Mouse (Mus musculus): Measurements from ENCODE around the gene Igsf8. TPM values are rescaled to one million over a fixed set of nuclear protein-coding genes. Genes with fewer than 3 reads are reported as not detected.
A peak's percentile ranks its signal among the peaks of the same experiment; 100 is the strongest.

Gene Igsf8
- total RNA-seq, 2 experiments from 2014 or later, result 15.4 to 19.1 TPM

DNA sequence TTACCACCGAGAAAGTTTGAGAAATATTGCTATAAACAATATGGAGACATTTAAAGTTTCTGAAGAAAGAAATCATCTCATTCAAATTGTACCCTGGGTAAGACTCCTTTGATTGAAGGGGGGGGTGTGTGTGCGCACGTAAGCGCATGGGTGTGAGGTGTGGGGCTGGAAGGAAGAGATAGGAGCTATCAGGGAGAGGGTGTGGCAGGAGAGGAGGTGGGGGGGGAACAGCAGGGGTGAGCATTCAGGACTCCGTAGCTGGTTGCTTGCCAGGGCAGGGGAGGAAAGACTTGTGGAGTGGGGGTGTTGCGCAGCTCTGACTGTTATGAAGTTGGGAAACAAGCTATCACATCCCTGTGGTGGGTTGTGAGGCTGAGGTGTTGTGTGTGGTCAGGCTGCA is 43.0 kb downstream of the Igsf8 start:
- DNase-seq, result no peak

DNA sequence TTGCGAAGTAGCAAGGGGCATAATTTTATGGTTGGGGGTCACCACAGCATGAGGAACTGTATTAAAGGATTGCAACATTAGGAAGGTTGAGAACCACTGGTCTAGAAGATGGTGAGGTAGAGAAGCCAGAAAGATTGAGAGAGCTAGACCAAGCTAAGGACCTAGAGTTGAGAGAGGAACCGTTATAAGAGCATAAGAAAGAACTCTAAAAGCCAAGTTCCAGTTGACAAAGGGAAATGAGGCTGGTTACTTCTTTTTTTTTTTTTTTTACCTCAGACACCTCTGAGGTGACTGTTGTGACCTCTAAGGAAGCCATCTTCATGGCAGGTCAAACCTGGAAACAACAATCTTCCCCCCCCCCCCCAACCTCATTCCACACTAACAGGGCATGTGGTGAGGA is 43.7 kb downstream of the Igsf8 start:
- DNase-seq, result no peak

DNA sequence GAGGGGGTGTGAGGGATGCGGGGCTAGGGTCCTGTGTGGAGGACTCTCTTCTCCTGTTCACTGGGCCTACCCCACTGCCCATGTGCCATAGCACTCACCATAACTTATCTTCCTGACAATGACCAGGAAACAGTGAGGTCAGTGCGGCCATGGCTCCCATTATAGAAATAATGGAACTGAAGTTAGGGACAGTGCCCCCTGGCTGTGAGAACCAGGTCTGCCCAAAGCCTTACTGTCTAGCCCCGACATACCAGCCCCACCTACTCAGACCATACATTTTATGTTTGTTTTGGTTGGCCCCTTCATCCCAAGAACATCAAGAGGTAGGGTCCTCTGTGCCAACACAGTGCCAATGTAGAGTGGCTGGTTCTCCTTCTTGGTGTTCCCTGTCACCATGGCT is 44.2 kb downstream of the Igsf8 start:
- DNase-seq, result no peak

DNA sequence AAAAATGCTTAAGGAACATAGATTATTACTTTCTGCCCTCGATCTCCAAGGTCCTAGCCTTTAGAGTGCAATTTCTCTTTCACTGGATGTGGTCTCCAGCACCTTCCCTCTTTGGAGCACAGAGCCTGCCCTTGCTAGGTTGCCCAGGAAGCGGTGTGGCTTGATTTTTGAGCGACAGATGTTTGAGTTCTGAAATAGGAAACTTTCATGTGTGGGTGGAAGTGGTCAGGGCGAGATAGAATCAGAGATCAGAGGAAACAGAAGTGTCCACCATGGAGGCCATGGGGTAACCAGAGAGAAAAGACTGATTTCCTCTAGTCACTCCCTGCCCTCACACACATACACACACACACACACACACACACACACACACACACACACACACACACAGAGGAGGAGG is 44.8 kb downstream of the Igsf8 start:
- no peak for DNase-seq

DNA sequence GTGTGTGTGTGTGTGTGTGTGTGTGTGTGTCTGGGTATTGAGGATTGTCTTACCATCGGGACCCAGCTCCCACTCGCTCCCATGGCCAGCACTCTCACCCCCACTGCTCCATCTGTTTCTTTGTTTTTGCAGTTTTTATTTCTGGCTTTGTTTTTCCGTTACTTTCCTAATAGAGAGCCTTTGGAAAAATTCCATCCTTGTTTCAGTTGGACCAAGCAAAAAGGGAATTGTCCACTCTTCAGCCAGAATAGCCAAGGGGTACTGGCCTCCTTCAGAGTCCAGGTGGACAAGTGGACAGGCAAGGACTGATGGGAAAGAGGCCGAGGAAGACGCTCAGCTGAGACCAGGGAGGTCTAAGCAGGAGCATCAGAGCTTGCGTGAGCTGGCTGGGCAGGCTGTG is 45.4 kb downstream of the Igsf8 start:
- DNase-seq, result no peak

DNA sequence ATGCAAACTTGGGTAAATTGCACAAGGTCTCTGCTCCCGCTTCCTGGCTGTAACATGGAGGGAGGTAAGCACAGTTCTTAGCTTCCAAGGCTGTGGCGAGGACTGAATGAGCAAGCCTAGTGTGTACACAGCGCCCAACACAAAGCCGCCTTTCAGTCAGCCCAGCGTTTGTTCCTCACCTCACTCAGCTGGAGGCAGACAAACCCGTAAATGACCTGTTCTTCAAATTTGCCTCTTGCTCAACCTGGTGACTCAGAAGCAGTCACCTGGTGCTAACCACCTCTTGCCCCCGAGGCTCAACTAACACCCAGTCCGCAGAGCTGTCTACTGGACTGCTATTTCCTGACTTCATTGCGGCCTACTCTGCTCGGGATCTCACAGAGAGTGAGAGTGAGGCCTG is 46.5 kb downstream of the Igsf8 start:
- no peak for DNase-seq

DNA sequence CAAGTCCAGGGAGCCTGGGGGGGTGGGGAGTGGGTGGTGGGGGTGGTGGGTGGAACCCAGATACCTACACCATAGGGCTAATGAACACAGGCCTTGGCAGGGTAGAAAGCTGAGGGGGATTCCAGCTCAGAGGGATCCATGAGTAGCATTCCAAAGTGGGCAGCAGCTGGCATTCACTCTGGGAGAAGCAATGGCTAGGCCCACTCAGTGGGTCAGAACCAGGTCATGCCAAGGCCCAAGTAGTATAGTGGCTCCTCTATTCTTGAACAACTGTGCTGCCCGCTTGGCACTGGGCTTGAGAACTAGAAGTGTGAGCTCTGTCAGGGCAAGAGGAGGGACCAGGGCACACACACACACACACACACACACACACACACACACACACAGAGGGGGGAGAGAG is 47.0 kb downstream of the Igsf8 start:
- DNase-seq, result no peak

DNA sequence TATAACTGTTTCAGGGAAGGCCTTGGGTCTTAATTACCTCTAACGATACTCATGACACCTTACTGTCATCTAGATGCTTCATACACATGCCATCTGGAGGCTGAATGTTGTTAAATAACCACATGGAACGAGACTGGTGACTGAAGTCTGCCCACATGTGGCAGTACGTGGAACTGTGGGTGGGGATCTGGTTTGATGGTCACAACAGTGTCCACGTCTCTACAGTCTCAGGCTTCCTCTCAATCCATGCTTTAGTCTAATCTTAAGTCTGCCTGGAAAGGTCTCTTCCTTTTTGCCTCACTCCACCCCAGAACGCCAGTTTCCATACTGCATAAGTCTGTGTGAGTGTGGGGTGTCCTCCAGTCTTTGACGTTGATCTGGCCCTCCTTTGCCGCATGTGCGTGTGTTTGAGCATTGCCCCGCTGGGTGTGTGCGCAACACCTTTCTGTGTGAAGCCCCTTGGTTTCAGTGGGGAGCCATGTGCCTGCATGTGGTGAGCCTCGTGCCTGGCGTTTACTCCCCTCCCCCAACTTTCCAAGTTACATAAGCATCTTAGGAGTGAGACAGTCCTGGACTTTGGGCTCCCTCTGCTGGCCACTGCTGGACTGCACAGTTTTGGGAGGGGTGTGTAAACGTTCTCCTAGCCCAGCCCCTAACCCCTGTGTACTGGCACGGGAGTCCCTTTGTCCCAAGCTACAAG is 48.4 kb downstream of the Igsf8 start:
- peak; percentile 93 for DNase-seq

DNA sequence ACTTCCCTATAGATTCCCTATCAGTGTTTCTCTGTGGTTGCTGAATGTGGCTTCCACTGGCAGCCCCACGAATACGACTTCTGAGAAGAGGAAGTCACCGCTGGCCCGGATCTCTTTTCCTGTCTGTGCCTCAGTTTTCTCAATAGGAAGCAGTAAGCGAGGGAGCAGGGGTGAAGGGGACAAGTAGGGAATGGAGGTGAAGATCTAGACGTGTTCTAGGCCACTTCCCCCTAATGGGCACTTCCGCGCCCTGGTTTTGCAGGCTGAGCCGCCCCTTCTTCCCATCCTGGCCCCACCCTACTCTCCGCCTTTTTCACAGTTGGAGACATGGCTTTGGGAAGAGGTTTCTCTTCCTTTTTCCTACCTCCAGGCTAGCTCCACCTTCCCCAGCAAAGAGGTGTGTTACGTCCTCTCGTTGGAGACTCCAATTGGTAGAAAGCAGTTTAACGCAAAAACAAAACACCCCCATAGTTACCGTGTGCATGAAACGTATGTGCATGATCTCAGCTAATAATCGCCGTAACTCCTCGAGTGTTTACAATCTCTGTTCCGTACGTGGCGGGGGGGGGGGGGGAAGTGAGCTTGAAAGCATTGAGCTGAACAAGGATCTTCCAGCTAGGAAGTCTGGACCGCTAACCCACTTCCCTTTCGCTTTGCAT is 49.9 kb downstream of the Igsf8 start:
- no peak for DNase-seq

DNA sequence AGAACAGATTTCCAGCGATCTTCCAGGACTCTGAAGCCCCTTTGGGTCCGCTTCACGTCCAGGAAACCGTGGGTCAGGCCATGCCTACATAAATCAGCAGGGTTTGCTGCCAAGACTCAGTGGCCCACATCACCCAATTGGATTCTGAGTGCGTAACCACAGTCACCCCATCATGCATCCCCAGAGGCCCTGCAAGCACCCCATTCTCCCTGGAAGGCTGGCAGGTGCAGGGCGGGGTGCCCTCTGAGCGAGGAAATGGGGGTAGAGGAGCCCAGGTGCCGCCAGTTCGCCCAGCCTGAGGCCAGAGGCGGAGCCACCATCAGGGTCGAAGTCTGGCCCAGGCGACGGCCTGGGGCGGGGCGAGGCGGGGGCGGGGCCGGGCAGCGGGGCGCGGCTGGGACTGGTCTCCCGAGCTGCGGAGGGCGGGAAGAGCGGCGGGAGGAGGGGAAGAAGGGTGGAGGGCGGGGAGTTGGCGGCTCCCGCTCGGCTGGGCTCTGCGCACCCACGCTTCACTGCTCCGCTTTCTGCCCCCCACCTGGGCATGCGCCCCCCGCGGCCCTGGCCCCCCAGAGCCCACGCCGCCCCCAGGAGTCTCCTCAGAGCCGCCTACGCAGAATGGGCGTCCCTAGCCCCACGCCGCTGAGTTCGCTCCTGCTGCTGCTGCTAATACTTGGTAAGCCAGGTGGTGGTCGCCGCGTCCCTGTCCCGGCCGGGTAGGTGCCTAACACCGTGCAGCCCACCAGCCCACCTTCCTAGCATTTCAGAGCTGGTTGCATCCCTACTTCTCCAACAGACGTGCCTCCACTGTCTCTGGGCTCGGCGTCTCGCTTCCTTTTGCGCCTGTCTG is 50.7 kb downstream of the Igsf8 start:
- peak; percentile 89 for DNase-seq

DNA sequence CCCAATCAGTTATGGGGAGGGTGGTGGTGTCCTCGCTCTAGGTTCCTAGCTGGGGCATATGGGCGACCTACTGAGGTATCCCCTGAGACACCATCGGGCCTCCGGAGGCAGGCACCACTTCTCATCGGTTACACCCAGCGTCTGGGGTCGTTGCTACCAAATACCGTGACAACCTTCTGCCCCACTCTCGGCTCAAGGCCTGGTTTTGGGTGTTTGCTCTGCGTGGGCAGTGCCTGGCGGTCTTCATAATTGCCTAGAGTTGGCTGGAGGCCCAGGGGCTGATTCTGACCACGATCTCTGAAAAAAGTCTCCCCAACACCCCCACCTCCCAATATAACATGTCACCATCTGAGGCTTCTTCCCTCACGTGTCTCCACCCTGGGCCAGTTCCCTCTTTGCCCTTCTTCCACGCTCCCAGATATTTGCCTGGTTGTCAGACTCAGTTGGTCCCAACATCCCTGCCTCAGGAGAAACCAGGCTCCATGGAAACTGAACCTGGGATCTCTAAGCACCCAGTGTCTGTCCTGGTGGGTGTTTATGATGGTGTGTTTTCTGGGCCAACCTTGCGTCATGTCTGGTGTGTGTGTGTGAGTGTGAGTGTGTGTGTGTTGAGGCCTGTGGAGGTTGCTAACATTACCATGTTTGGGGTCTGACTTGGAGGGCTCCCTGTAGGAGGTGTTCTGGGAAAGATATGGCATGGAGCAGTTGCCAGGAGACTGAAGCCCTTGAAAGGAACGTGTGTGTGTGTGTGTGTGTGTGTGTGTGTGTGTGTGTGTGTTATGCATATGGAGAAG is 51.5 kb downstream of the Igsf8 start:
- no peak for DNase-seq

DNA sequence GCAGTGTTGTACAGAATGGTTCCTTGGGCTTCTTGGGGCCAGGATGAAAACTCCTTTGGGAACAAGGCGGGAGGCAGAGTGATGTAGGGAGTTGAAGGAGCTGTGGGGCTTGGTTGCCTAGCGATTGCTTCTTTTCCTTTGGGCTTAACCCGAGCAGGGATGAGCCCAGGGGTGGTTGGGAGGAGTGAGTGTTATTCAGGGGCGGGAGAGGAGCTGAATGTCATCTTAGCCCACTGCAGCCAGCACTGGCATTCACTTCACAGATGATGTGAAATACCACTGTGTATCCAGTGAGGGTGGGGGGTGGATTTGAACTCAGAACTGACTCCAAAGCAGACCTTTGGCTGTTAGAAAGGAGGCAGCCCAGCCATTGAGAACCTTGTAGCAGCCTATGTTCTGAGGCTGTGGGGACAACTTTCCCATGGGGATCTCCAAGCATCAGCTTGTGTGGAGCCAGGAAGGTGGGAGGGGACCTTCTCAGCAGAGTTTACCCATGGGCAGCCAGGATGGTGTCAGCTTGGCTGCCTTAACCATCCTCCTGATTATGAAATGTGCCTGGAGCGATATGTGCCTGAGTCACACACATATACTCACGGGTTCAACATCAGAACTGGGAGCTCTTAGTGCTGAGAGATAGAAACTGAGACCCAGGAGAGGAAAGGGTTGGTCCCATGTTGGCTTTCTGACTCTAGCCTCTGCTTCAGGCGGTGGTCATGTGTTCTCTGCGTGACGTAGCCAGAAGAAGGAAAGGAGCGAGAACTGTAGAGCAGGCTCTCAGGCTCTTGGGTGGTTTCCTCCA is 52.4 kb downstream of the Igsf8 start:
- DNase-seq, result no peak

DNA sequence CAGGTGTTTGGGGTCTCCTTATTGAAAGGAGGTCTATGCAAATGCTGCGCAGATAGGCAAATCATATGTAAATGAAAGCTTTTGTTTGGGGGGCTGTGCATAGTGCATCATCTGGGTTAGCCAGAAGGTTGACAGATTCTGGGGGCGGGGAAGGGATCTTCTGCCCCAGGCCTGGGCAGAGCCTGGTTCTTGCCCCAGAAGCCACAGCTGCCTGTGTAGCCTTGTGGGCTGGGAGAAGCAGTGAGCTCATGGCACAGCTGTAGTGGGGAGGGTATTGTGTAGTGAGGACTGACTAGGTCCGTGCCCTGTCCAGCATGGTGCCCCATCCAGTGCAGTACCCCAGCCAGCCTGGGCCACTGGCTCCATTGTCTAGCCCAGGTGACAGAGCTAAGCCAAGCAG is 53.5 kb downstream of the Igsf8 start:
- DNase-seq, result no peak

DNA sequence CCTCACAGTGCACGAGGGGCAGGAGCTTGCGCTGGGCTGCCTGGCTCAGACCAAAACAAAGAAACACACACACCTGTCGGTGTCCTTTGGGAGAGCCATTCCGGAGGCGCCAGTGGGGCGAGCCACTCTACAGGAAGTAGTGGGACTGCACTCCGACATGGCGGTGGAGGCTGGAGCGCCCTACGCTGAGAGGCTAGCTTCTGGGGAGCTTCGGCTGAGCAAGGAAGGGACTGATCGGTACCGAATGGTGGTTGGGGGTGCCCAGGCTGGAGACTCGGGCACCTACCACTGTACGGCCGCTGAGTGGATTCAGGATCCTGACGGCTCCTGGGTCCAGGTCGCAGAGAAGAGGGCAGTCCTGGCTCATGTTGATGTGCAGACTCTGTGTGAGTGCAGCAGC is 56.0 kb downstream of the Igsf8 start:
- DNase-seq, result no peak

DNA sequence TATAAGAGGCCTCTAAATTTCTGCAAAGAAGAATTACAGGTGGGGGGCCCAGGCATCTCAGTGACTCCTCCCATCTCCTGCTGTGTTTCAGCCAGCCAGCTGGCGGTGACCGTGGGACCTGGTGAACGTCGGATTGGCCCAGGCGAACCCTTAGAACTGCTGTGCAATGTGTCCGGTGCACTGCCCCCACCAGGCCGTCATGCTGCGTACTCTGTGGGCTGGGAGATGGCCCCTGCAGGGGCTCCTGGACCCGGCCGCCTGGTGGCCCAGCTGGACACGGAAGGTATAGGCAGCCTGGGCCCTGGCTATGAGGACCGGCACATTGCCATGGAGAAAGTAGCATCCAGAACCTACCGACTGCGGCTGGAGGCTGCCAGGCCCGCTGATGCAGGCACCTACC is 56.5 kb downstream of the Igsf8 start:
- no peak for DNase-seq

DNA sequence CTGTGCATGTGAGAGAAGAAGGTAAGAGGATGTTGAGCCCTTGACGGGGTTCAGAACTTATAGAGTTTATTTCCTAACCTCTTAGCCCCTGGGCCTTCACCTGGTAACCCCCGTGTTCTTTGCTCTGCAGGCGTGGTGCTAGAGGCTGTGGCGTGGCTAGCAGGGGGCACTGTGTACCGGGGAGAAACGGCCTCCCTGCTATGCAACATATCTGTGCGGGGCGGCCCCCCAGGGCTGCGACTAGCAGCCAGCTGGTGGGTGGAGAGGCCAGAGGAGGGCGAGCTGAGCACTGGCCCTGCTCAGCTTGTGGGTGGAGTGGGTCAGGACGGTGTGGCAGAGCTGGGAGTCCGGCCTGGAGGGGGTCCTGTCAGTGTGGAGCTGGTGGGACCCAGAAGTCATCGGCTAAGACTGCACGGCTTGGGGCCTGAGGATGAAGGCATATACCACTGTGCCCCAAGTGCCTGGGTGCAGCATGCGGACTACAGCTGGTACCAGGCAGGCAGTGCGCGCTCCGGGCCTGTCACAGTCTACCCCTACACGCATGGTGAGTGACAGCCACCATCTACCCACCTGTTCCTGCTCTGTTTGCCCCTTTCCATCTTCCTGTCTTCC is 57.1 kb downstream of the Igsf8 start:
- DNase-seq, result peak; percentile 10

DNA sequence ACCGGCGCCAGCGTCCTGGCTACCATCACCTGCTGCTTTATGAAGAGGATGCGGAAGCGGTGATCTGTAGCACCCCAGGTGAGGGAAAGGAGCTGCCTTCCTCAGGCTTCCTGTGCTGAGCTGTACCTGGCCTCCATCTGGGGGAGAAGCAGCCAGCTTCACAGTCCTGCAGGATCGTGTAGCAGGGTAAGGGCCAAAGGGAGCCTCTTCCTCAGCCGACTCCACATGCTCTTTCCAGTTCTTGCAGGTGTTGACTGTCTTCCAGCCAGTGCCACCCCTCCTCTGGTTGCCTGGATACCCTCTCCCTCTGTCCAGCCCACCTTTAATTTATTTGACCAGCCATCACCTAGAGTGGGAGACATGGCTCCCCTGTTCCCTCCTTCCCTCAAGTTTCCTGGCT is 57.9 kb downstream of the Igsf8 start:
- no peak for DNase-seq

DNA sequence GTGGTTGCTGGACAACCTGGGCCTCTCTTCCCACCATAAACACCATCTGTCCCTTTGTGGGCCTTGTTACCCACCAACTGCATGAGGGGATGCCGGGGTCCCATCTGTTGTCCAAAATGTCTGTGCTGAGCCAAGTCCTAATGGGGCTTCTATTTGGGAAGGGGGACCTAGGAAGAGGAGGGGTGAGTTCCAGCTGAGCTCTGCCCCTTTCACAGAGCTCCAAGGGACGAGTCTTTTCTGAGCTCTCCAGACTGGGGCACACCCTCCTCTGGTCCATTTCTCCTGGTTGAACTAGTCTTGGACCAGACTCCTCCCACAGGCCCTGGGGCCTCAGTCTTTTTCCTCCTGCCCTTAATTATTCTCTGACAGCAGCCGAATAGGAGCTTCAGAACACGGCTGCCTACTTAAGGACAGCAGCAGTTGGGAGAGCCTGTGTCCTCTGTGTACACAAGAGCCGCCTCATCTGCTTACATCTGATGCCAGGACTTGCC is 58.5 kb downstream of the Igsf8 start:
- DNase-seq, result peak; percentile 7

DNA sequence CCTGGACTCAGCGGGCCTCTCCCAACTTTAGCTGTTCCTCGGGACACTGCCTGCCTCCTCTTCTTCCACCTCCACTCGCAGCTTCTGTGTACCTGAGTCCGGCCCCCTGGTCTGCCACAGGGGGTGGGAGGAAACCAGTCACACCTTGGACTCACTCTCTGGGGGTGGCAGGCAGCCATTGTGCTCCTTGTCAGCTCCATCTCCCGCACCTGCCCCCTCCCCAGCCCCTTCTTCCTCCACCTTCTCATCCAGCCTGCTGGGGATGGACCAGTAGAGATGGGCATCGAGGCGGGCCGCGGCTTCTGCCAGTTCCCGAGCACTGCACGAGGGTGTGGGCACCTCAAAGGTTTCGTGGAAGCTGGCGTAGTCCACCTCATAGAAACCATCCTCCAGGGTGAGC is 61.3 kb downstream of the Igsf8 start:
- DNase-seq, result peak; percentile 11

DNA sequence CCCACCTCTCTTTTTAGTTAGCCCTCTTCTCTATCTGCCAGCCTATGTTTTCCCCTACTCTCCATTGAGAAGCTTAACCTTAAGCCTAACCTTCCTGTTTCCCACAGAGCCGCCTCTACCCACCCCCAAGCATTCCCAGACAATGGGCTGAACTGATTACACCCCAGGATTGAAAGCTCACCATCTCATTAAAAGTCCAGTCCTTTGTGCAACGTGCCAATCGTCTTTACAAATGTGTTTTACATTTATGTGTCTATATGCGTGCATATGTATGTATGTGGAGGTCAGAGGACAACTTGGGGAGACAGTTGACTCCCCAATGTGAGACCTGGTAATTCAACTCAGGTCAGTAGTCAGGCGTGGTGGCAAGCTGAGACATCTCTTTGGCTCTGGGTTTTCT is 61.9 kb downstream of the Igsf8 start:
- no peak for DNase-seq

DNA sequence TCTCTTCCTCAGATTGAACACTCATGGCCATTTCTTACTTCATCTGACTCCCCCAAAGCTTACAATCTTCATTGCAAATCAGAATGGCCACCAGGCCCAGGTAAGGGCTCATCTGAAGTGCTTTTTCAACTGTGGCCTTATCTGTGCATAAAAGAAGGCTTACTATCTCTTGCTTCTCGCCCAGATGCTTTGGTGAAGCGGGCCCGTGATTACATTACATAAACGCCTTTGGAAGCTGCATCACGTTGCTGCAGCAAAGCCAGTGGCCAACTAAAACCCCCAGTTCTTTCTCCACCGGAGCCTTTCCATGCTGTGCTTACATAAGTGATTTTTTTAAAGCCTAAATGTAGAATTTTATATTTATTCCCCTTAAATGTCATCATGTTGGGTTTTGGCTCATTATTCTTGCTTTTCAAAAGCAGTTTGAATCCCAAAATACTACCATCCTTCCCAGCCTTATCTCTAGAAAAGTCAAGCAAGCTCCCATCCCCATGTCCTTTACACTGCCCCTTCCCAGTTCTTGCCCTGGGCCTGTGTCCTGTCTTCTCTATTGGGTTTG is 62.4 kb downstream of the Igsf8 start:
- no peak for DNase-seq

Data from gastrocnemius, postnatal 10 days (tissue).